Mouse (Mus musculus): ENCODE data around the gene Oard1. TPM values are rescaled to one million over a fixed set of nuclear protein-coding genes. Genes with fewer than 3 reads are reported as not detected.

The Oard1 gene
- polyA plus RNA-seq (2016; fragmentation: Nextera tagmentation; extraction: Ambion mirVana), result 43.6 and 45.4 TPM in 2 replicates

DNA sequence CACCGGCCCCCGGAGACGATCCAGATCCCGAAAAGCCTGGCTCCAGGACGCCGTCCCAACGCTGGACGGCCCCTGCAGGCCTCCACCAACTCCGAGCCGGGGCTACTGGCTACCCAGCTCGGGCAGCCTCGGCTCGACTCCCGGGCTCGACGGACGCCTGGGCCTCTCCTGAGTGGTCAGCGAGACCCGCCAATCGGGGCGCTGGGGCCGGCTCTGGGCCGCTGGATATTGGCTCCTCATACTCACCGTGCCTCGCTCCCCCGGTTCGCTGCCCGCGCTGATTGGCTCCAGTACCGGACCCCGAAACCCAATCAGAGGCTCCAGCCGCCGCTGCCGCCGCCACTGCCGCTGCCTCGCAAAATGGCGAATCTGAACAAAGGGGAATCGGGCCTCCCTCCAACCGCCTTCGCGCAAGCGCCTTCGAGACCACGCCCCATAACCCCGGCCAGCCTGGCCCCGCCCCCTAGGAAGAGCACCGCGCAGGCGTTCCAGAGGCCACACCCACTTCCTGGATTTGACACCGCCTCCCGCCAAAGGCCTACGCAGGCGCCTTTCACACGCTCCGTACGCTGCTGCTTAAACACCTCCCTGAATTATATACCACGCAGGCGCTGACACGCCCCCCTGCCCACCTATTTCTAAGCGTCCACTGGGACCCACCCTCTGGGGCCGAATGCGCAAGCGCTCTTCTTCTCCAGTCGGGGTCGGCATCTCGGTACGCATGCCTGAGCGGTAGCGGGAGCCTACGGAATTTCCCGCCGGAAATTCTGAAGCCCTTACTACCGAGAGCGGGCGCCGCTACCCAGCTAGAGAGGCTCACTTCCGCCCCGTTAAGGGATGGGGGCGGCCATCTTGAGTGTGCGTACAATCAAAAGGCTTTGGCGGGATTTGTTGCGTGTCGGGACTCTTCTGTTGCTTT lies at the start of gene Oard1, which contains the start of gene Nfya:
Oard1 (plus strand) TSS at position 635 of the 919 bp plus-strand sequence.
Nfya (minus strand) TSS at position 527 of the 919 bp plus-strand sequence.
- H3K9ac ChIP-seq, result peak within 1 kb of the TSS; percentile 99
- peak within 1 kb of the TSS; percentile 82 for H3K4me3 ChIP-seq
- H3K36me3 ChIP-seq, result peaks cover 23% of the 10 kb centered on the region
- peak within 1 kb of the TSS; percentile 99 for H3K27ac ChIP-seq (ENCODE audit: poor library complexity, severe bottlenecking)
- no peaks in the 10 kb centered on the region for H3K27me3 ChIP-seq (replicated peaks)
- under 1% methylated on average over 84 of the region's 84 CpGs for WGBS
- H3K4me2 ChIP-seq, result peak within 1 kb of the TSS; percentile 92
- H3K9me3 ChIP-seq (replicated peaks), result no peaks in the 10 kb centered on the region
- H3K4me1 ChIP-seq (replicated peaks), result peaks cover 36% of the 10 kb centered on the region
- ATAC-seq (ENCODE audit: insufficient number of reproducible peaks, low FRiP score), result peak; percentile 94

DNA sequence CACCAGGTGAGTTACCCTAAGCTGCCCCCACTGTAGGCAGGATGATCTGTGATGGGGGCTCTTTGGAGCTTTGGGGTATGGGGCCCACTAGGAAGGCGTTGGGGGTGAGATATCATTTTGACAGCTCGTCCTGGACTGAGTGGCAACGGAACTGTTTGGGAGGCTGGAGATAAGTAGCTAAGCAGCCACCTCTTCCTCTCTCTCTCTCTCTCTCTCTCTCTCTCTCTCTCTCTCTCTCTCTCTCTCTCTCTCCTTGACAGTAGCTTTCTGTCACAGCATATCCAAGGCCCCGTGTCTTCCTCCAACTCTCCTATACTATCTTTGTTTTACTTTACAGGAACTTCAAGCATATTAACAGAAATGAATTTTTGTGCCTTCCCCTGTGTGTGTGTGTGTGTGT lies 49.4 kb upstream of the Oard1 start:
- ATAC-seq (ENCODE audit: insufficient number of reproducible peaks, low FRiP score), result no peak
- H3K36me3 ChIP-seq, result no peaks in the 10 kb centered on the region
- no peak overlapping the region for H3K27ac ChIP-seq (ENCODE audit: poor library complexity, severe bottlenecking)
- H3K4me2 ChIP-seq, result no peak overlapping the region
- H3K4me3 ChIP-seq, result no peak overlapping the region
- 23% methylated on average over 4 of the region's 4 CpGs for WGBS
- H3K9ac ChIP-seq, result no peak overlapping the region
- H3K27me3 ChIP-seq (replicated peaks), result no peaks in the 10 kb centered on the region
- H3K9me3 ChIP-seq (replicated peaks), result no peaks in the 10 kb centered on the region
- H3K4me1 ChIP-seq (replicated peaks), result peaks cover 32% of the 10 kb centered on the region

DNA sequence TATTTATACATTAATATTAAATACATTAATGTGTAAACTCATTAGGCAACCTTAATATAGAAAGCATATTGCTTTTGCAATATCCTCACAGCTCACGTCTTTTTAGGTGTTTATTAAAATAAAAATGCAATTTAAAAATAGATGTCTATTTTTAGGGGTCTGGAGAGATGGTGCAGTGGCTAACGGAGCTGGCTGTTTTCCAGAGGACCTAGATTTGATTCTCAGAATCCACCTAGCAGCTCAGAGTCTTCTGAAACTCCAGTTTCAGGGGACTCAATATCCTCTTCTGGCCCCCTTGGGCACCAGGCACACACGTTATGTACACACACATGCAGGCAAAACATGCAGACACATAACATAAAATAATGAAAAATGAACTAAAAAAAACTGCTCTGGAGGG lies 47.5 kb upstream of the Oard1 start:
- Histone ChIP-seq H3K4me3 (no peak overlapping the region), H3K27ac (ENCODE audit: poor library complexity, severe bottlenecking) (peak overlapping the region; percentile 39; the same call in 1 of the 2 replicates), H3K27me3 (replicated peaks) (no peaks in the 10 kb centered on the region), H3K4me2 (peak overlapping the region; percentile 36; the same call in 1 of the 2 replicates), H3K4me1 (replicated peaks) (peaks cover 32% of the 10 kb centered on the region), H3K36me3 (no peaks in the 10 kb centered on the region), H3K9ac (no peak overlapping the region), H3K9me3 (replicated peaks) (no peaks in the 10 kb centered on the region)
- 45% methylated on average over 3 of the region's 3 CpGs for WGBS
- ATAC-seq (ENCODE audit: insufficient number of reproducible peaks, low FRiP score), result no peak

DNA sequence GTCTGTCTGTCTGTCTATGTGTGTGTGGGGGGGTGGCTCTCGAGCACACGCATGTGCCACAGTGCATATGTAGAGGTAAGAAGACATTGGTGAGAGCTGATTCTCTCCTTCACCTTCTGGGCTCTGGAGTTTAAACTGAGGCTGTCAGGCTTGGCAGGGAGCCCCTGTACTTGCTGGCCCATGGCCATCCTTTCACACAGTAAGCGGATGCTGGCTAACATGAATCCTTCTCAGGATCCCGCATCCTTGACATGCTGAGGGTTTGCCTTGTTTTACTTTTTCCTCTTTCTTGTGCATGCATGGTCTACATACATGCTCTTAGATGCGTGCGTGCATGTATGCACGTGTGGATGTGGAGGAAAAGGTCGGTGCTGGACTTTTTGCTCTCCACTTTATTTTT lies 46.8 kb upstream of the Oard1 start:
- H3K27ac ChIP-seq (ENCODE audit: poor library complexity, severe bottlenecking), result no peak overlapping the region
- H3K4me2 ChIP-seq, result no peak overlapping the region
- H3K4me3 ChIP-seq, result no peak overlapping the region
- H3K4me1 ChIP-seq (replicated peaks), result peaks cover 32% of the 10 kb centered on the region
- no peaks in the 10 kb centered on the region for H3K27me3 ChIP-seq (replicated peaks)
- H3K36me3 ChIP-seq, result no peaks in the 10 kb centered on the region
- H3K9me3 ChIP-seq (replicated peaks), result no peaks in the 10 kb centered on the region
- 77% methylated on average over 8 of the region's 8 CpGs for WGBS
- ATAC-seq (ENCODE audit: insufficient number of reproducible peaks, low FRiP score), result no peak
- H3K9ac ChIP-seq, result no peak overlapping the region

DNA sequence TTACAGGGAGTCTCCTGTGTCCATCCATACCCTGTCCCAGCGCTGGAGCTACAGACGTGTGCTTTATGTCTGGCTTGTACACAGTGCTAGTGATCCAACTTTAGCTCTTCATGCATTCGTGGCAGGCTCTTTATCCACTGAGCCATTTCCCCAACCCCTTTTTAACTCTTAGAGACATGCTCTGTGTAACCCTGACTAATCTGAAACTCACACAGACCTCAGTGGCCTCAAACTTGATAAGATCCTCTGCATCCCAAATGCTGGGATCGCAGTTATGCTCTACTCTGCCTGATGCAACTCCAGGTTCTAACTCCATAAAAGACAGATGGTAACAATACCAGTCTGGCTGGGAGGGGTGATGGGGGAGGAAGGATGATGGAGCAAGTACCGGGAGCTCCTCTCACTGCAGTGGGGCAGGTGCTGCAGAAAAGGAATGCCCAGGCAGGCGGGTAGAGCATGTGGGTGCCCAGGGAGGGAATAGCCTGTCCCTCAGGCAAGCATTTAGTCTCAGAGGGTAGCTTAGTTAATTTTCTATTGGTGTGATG lies 46.3 kb upstream of the Oard1 start:
- Histone ChIP-seq H3K27ac (ENCODE audit: poor library complexity, severe bottlenecking) (no peak overlapping the region), H3K4me2 (no peak overlapping the region), H3K4me1 (replicated peaks) (peaks cover 32% of the 10 kb centered on the region), H3K9ac (no peak overlapping the region), H3K9me3 (replicated peaks) (no peaks in the 10 kb centered on the region), H3K27me3 (replicated peaks) (no peaks in the 10 kb centered on the region), H3K36me3 (no peaks in the 10 kb centered on the region), H3K4me3 (no peak overlapping the region)
- WGBS, result 49% methylated on average over 6 of the region's 6 CpGs
- ATAC-seq (ENCODE audit: insufficient number of reproducible peaks, low FRiP score), result no peak

DNA sequence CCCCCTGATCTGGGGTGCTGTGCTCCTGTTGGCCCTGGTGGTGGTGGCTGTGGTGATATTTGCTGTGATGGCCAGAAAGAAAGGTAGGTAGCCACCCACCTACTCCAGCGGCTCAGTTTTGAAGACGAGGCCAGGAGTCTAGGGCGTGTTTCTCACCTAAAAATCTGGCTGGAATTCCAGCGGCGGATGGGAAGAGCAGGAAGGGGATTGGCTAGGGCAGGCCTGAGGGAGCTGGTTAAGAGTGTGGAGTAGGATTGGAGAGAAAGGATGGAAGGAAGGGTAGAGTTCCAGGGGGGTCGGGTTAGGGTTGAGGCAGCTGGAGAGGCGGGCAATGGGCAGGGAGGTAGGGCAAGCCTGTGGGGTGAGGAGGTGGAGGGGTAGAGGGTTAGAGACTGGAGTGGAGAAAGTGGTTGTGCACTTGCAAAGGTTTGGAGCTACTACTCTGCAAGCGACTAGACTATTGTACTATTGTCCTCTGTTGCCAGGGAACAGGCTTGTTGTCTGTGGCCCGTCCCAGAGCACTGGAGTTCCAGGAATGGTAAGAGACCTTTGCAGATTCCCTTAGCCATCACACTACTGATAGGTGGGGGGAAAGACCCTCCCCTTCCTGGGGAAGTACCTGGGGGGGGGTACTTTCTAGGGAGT lies 44.2 kb upstream of the Oard1 start:
- H3K4me3 ChIP-seq, result no peak overlapping the region
- no peak overlapping the region for H3K9ac ChIP-seq
- ATAC-seq (ENCODE audit: insufficient number of reproducible peaks, low FRiP score), result no peak
- no peaks in the 10 kb centered on the region for H3K27me3 ChIP-seq (replicated peaks)
- H3K4me1 ChIP-seq (replicated peaks), result peaks cover 25% of the 10 kb centered on the region
- H3K4me2 ChIP-seq, result no peak overlapping the region
- H3K9me3 ChIP-seq (replicated peaks), result peaks cover 8% of the 10 kb centered on the region; the same call in 1 of the 2 replicates
- no peaks in the 10 kb centered on the region for H3K36me3 ChIP-seq
- no peak overlapping the region for H3K27ac ChIP-seq (ENCODE audit: poor library complexity, severe bottlenecking)
- WGBS, result 71% methylated on average over 9 of the region's 9 CpGs

DNA sequence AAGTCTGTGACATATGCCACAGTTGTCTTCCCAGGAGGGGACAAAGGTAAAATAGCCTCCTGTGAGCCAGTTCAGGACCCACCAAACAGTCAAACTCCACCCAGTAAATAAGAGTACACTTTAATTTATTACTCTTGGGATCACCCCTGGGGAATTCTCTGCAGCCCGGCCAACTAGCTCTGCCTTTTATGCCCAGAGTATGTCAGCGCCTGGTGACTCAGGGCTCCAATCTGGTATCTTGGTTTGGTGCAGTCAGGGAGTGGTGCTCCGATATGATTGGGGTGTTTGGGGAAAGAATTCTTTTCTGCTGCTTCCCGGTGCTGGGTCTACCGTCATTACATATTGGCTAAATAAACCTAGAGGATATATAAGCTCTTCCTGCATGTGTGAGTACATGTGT lies 43.0 kb upstream of the Oard1 start:
- H3K36me3 ChIP-seq, result no peaks in the 10 kb centered on the region
- ATAC-seq (ENCODE audit: insufficient number of reproducible peaks, low FRiP score), result no peak
- no peaks in the 10 kb centered on the region for H3K27me3 ChIP-seq (replicated peaks)
- H3K4me1 ChIP-seq (replicated peaks), result peaks cover 18% of the 10 kb centered on the region
- H3K4me3 ChIP-seq, result no peak overlapping the region
- no peak overlapping the region for H3K9ac ChIP-seq
- H3K9me3 ChIP-seq (replicated peaks), result peaks cover 8% of the 10 kb centered on the region; the same call in 1 of the 2 replicates
- WGBS, result 63% methylated on average over 5 of the region's 5 CpGs
- no peak overlapping the region for H3K27ac ChIP-seq (ENCODE audit: poor library complexity, severe bottlenecking)
- no peak overlapping the region for H3K4me2 ChIP-seq

DNA sequence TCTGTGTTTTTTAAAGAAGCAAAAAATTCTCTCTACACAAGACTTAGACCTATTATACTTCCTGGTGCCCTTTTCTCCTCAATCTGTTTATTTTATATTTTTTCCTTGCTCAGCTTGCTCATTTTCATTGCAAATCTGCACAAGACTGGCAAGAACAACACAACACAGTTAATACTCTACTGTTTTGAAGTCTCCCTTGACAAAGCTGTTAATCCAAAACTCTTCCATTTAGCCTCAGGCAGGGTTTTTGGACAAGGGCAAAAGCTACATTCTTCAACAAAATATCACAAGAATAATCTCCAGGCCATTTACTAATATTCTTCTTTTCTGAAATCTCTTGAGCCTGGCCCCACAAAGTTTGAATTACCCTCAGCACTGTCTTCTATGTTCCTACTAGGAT lies 38.2 kb upstream of the Oard1 start:
- Histone ChIP-seq H3K27me3 (replicated peaks) (no peaks in the 10 kb centered on the region), H3K9me3 (replicated peaks) (peaks cover 8% of the 10 kb centered on the region; the same call in 1 of the 2 replicates), H3K36me3 (no peaks in the 10 kb centered on the region), H3K4me2 (no peak overlapping the region), H3K4me3 (no peak overlapping the region), H3K9ac (no peak overlapping the region), H3K27ac (ENCODE audit: poor library complexity, severe bottlenecking) (no peak overlapping the region), H3K4me1 (replicated peaks) (no peaks in the 10 kb centered on the region)
- no peak for ATAC-seq (ENCODE audit: insufficient number of reproducible peaks, low FRiP score)

DNA sequence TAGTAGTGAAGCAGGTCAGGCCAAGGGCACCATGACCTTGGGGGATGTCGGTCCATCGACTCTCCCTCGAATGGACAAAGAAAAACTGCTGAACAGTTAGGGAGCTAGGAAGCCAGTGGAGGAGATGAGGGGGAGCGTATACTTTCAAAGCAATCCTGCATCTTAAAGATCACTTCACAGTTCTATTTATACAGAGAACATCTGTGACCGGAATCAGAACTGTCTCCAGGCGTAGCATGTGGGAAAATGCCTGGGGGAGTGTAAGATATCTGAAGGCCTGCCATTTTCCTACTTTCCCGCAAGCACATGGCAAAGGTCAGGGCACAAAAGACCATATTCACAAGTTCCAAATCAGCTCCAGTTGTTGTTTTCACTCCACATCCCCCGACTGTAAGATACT lies 36.8 kb upstream of the Oard1 start:
- Histone ChIP-seq H3K4me1 (replicated peaks) (no peaks in the 10 kb centered on the region), H3K9ac (no peak overlapping the region)
- 69% methylated on average over 8 of the region's 8 CpGs for WGBS

DNA sequence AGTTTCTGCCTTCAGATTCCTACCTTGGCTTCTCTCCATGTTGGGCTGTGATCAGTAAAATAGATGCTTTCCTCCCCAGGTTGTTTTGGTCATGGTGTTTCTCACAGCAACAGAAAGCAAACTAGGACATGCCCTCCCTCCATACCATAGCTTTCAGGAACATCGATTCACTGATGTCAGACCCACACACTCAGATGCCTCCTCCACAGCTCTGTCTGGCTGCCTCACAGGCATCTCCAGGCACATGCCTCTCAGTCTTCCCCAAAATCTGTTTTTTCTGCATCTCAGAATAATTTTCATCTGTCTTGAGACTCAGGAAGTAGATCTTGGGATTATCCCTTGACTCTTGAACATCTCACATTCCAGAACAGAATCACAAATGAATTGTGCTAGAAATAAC lies 33.7 kb upstream of the Oard1 start:
- no peaks in the 10 kb centered on the region for H3K4me1 ChIP-seq (replicated peaks)
- whole genome bisulfite sequencing, result 82% methylated on average over 1 of the region's 1 CpGs

More for the DNA sequence above, 36.8 kb upstream of the Oard1 start:
- no peak overlapping the region for H3K4me2 ChIP-seq
- no peaks in the 10 kb centered on the region for H3K36me3 ChIP-seq
- ATAC-seq (ENCODE audit: insufficient number of reproducible peaks, low FRiP score), result no peak
- peaks cover 8% of the 10 kb centered on the region; the same call in 1 of the 2 replicates for H3K9me3 ChIP-seq (replicated peaks)
- H3K27me3 ChIP-seq (replicated peaks), result no peaks in the 10 kb centered on the region
- no peak overlapping the region for H3K27ac ChIP-seq (ENCODE audit: poor library complexity, severe bottlenecking)
- no peak overlapping the region for H3K4me3 ChIP-seq

DNA sequence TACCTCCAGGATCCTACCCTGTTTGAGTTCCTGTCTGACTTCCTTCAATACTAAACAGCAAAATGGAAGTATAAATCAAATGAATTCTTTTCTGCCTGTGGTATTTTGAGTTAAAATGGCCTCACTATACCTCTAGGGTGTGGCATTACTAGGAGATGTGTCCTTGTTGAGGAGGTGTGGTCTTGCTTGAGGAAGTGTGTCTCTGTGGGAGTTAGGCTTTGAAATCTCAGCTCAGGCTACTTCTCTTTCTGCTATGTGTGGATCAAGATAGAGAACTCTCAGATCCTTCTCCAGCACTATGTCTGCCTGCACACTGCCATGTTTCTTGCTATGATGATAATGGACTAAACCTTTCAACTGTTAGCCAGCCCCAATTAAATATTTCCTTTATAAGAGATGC lies 30.8 kb upstream of the Oard1 start:
- Histone ChIP-seq H3K4me1 (replicated peaks) (no peaks in the 10 kb centered on the region), H3K27ac (ENCODE audit: poor library complexity, severe bottlenecking) (no peak overlapping the region), H3K27me3 (replicated peaks) (no peaks in the 10 kb centered on the region), H3K4me3 (no peak overlapping the region), H3K9me3 (replicated peaks) (no peaks in the 10 kb centered on the region), H3K9ac (no peak overlapping the region), H3K36me3 (no peaks in the 10 kb centered on the region), H3K4me2 (no peak overlapping the region)
- ATAC-seq (ENCODE audit: insufficient number of reproducible peaks, low FRiP score), result no peak

More for the DNA sequence above, 33.7 kb upstream of the Oard1 start:
- H3K4me2 ChIP-seq, result no peak overlapping the region
- no peaks in the 10 kb centered on the region for H3K36me3 ChIP-seq
- H3K4me3 ChIP-seq, result no peak overlapping the region
- no peak overlapping the region for H3K9ac ChIP-seq
- H3K27me3 ChIP-seq (replicated peaks), result no peaks in the 10 kb centered on the region
- H3K27ac ChIP-seq (ENCODE audit: poor library complexity, severe bottlenecking), result no peak overlapping the region
- no peaks in the 10 kb centered on the region for H3K9me3 ChIP-seq (replicated peaks)
- ATAC-seq (ENCODE audit: insufficient number of reproducible peaks, low FRiP score), result no peak
